ENCODE assay signal across 9 mouse cellular contexts in the genomic region with DNA sequence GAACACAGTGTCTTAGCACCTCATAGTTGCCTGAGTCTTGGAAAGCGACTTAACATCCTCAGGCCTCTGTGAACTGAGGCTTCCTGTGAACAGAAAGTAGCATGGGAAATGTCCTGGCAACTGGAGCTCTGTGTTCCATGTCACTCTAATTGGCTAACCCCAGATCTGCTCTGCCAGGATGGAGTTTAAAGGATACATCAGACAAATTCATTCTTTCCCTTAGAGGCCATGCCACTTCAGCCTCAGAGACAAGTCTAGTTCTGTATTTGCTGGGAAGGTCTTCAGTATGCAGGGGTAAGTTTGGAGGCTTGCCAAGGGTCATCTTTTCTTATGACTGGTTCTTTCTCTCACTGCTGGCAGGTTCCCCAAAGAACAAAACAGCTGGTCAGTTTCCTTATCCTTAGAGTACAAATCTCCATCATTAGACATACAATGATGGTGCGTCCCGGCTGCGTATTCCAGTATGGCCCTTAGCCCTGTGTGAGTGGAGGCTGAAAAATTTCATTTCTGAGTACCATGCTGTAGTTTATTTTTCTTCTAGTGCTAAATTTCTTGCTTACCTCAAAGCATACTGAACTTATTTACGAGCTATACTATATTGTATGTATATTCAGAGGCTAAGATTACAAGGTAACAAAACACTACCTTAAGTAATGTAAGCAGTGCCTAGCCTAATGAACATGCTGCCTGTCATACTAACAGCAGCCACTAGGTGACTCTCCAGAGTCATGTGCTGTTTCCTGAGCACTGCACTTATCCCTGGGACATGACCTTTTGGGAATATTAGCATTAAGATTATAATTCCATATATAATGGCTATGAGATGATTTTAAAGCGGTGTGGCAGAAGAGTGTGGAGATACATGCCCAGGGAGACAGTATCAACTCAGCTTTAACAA. TPM values are rescaled to one million over a fixed set of nuclear protein-coding genes. Genes with fewer than 3 reads are reported as not detected.
DNase-seq lines count a peak whose midpoint lies in the region; ATAC-seq and TF ChIP-seq lines count a peak whose summit lies in the region.
"Had no signal": no experiment of that assay in that cellular context is flagged by ENCODE, and none has a peak within 500 bp of the region (broad histone marks: within the 10 kb centered on the region; RNA-seq: fewer than 3 reads in every experiment).

No protein-coding gene starts in this region.

- no peak overlapping the region for H3K4me3 ChIP-seq in spleen, adult 2 months (ENCODE audit: extremely low read depth, insufficient read depth, insufficient read length)
- H3K4me3 ChIP-seq in forebrain, postnatal 0 days (ENCODE audit: low read depth, low read length) = no peak overlapping the region
- H3K4me3 ChIP-seq in hindbrain, postnatal 0 days (ENCODE audit: low read length) = no peak overlapping the region

- peak; percentile 84 for ATAC-seq in forebrain, postnatal 0 days
- ATAC-seq in hindbrain, postnatal 0 days = peak; percentile 84

- no peak for TF ChIP-seq POLR2A in spleen, adult 2 months (IDR thresholded peaks at IDR 0.05; ENCODE audit: low read depth, low read length)

- H3K9ac ChIP-seq in forebrain, postnatal 0 days = no peak overlapping the region
- H3K9ac ChIP-seq in hindbrain, postnatal 0 days (replicated peaks; ENCODE audit: low read length) = no peak overlapping the region

- H3K27me3 ChIP-seq in spleen, adult 2 months (ENCODE audit: control insufficient read depth, insufficient read depth, low read length) = no peaks in the 10 kb centered on the region
- no peaks in the 10 kb centered on the region for H3K27me3 ChIP-seq in forebrain, postnatal 0 days (ENCODE audit: insufficient read depth, low read length)
- H3K27me3 ChIP-seq in hindbrain, postnatal 0 days (ENCODE audit: insufficient read depth, low read length) = no peaks in the 10 kb centered on the region

- no peak overlapping the region for H3K27ac ChIP-seq in spleen, adult 2 months (ENCODE audit: insufficient read depth, low read length)
- no peak overlapping the region for H3K27ac ChIP-seq in forebrain, postnatal 0 days (ENCODE audit: low read depth, low read length)
- peak overlapping the region; percentile 62; the same call in 1 of the 2 replicates for H3K27ac ChIP-seq in hindbrain, postnatal 0 days

- no peaks in the 10 kb centered on the region for H3K9me3 ChIP-seq in forebrain, postnatal 0 days (ENCODE audit: low read length)
- H3K9me3 ChIP-seq in hindbrain, postnatal 0 days (ENCODE audit: low read length) = no peaks in the 10 kb centered on the region

- TF ChIP-seq CTCF in spleen, adult 2 months (IDR thresholded peaks at IDR 0.05; ENCODE audit: extremely low read depth, insufficient read depth, insufficient read length, insufficient replicate concordance) = peak; percentile 48; the same call in 1 of the 2 replicates
- TF ChIP-seq CTCF in forebrain, postnatal 0 days (IDR thresholded peaks at IDR 0.05; ENCODE audit: low read depth) = peak; percentile 94
- TF ChIP-seq CTCF in hindbrain, postnatal 0 days (IDR thresholded peaks at IDR 0.05; ENCODE audit: low read depth) = peak; percentile 97

- H3K4me2 ChIP-seq in forebrain, postnatal 0 days (ENCODE audit: low read depth) = no peak overlapping the region
- no peak overlapping the region for H3K4me2 ChIP-seq in hindbrain, postnatal 0 days (ENCODE audit: low read depth, low read length)

- WGBS in spleen, adult 2 months = 79% methylated on average over 6 of the region's 6 CpGs
- 50% methylated on average over 6 of the region's 6 CpGs for WGBS in forebrain, postnatal 0 days
- 45% methylated on average over 6 of the region's 6 CpGs for WGBS in hindbrain, postnatal 0 days

- no peaks in the 10 kb centered on the region; the same call in 1 of the 2 replicates for H3K4me1 ChIP-seq in spleen, adult 2 months (ENCODE audit: control insufficient read depth, insufficient read depth, insufficient read length)
- no peaks in the 10 kb centered on the region for H3K4me1 ChIP-seq in forebrain, postnatal 0 days (ENCODE audit: insufficient read depth)
- H3K4me1 ChIP-seq in hindbrain, postnatal 0 days (ENCODE audit: insufficient read depth, low read length) = no peaks in the 10 kb centered on the region

- DNase-seq in spleen, adult 2 months (ENCODE audit: low read depth in 1 of 2, low spot score in 2 of 2) = peak in 1 of 2 experiments; percentile 52
- DNase-seq in spleen, adult 12 weeks (ENCODE audit: low spot score) = no peak
- peak; percentile 61 for DNase-seq in cerebellum, adult 8-10 months
- DNase-seq in forebrain, postnatal 0 days = peak; percentile 81
- peak; percentile 85 for DNase-seq in hindbrain, postnatal 0 days (ENCODE audit: low spot score)
- DNase-seq in left cerebral cortex, adult 11 months (ENCODE audit: low spot score) = peak; percentile 58
- peak; percentile 87 for DNase-seq in lung, postnatal 36 days
- DNase-seq in right cerebral cortex, postnatal 10 days (ENCODE audit: low spot score in 2 of 2) = peak; percentile 83

- H3K36me3 ChIP-seq in spleen, adult 2 months (ENCODE audit: control insufficient read depth, insufficient read depth, low read length) = no peaks in the 10 kb centered on the region
- H3K36me3 ChIP-seq in forebrain, postnatal 0 days (ENCODE audit: insufficient read depth) = peaks cover 41% of the 10 kb centered on the region
- H3K36me3 ChIP-seq in hindbrain, postnatal 0 days (ENCODE audit: insufficient read depth, low read length) = peaks cover 27% of the 10 kb centered on the region

RNA-seq across cellular contexts. Expression of gene Gabarapl1, which starts 11.0 kb away (rescaled TPM):
- 17.6 and 19.9 TPM in 2 replicates for polyA plus RNA-seq in spleen, adult 2 months (2012; rRNA removed)
- 275 and 288 TPM in 2 replicates for total RNA-seq in forebrain, postnatal 0 days (2014; rRNA removed)
- polyA plus RNA-seq in forebrain, postnatal 0 days (2015; fragmentation: Nextera tagmentation; extraction: Ambion mirVana) = 243 and 276 TPM in 2 replicates
- 272 and 286 TPM in 2 replicates for total RNA-seq in hindbrain, postnatal 0 days (2014; rRNA removed)
- polyA plus RNA-seq in hindbrain, postnatal 0 days (2015; fragmentation: Nextera tagmentation; extraction: Ambion mirVana) = 272 and 274 TPM in 2 replicates

RNA-seq across cellular contexts. Expression of gene Tmem52b, which starts 31.6 kb away (rescaled TPM):
- not detected in 2 replicates for polyA plus RNA-seq in spleen, adult 2 months (2012; rRNA removed)
- total RNA-seq in forebrain, postnatal 0 days (2014; rRNA removed) = not detected in 2 replicates
- not detected in 2 replicates for polyA plus RNA-seq in forebrain, postnatal 0 days (2015; fragmentation: Nextera tagmentation; extraction: Ambion mirVana)
- 0.05 TPM in 1 of 2 replicates, not detected in the other for total RNA-seq in hindbrain, postnatal 0 days (2014; rRNA removed)
- polyA plus RNA-seq in hindbrain, postnatal 0 days (2015; fragmentation: Nextera tagmentation; extraction: Ambion mirVana) = not detected in 2 replicates

RNA-seq across cellular contexts. Expression of gene Klre1, which starts 33.7 kb away (rescaled TPM):
- polyA plus RNA-seq in spleen, adult 2 months (2012; rRNA removed) = 1.6 and 2.6 TPM in 2 replicates
- total RNA-seq in forebrain, postnatal 0 days (2014; rRNA removed) = not detected in 2 replicates
- 0.18 TPM in 1 of 2 replicates, not detected in the other for polyA plus RNA-seq in forebrain, postnatal 0 days (2015; fragmentation: Nextera tagmentation; extraction: Ambion mirVana)
- total RNA-seq in hindbrain, postnatal 0 days (2014; rRNA removed) = not detected in 2 replicates
- polyA plus RNA-seq in hindbrain, postnatal 0 days (2015; fragmentation: Nextera tagmentation; extraction: Ambion mirVana) = 0.21 TPM in 1 of 2 replicates, not detected in the other
- total RNA-seq: adrenal gland, postnatal 4 days had no signal

RNA-seq across cellular contexts. Expression of gene Olr1, which starts 37.0 kb away (rescaled TPM):
- polyA plus RNA-seq in spleen, adult 2 months (2012; rRNA removed) = 0.06 and 0.08 TPM in 2 replicates
- total RNA-seq in forebrain, postnatal 0 days (2014; rRNA removed) = 0.10 TPM in 1 of 2 replicates, not detected in the other
- polyA plus RNA-seq in forebrain, postnatal 0 days (2015; fragmentation: Nextera tagmentation; extraction: Ambion mirVana) = not detected in 2 replicates
- total RNA-seq in hindbrain, postnatal 0 days (2014; rRNA removed) = not detected in 2 replicates
- polyA plus RNA-seq in hindbrain, postnatal 0 days (2015; fragmentation: Nextera tagmentation; extraction: Ambion mirVana) = 0.09 TPM in 1 of 2 replicates, not detected in the other

RNA-seq across cellular contexts. Expression of gene Klrd1, which starts 47.6 kb away (rescaled TPM):
- polyA plus RNA-seq in spleen, adult 2 months (2012; rRNA removed) = 1.2 and 2.5 TPM in 2 replicates
- not detected in 2 replicates for total RNA-seq in forebrain, postnatal 0 days (2014; rRNA removed)
- not detected in 2 replicates for polyA plus RNA-seq in forebrain, postnatal 0 days (2015; fragmentation: Nextera tagmentation; extraction: Ambion mirVana)
- not detected in 2 replicates for total RNA-seq in hindbrain, postnatal 0 days (2014; rRNA removed)
- polyA plus RNA-seq in hindbrain, postnatal 0 days (2015; fragmentation: Nextera tagmentation; extraction: Ambion mirVana) = not detected in 2 replicates

Comparison
In these comparisons a context has a peak if more than half of its experiments do, and no peak if none do; other contexts are left out.
1. RNA of gene Gabarapl1, which starts 11.0 kb away (polyA plus RNA-seq): 243 to 276 TPM in forebrain, postnatal 0 days and 272 to 274 TPM in hindbrain, postnatal 0 days; 17.6 to 19.9 TPM in spleen, adult 2 months; every median in the first group is over 10 times any median in the second.
2. Peak in every context shown above with its lines, with median percentiles within 50 percentile points of each other: CTCF ChIP-seq.